Mouse (Mus musculus): ENCODE results near the gene Lyar.

Lyar gene

DNA sequence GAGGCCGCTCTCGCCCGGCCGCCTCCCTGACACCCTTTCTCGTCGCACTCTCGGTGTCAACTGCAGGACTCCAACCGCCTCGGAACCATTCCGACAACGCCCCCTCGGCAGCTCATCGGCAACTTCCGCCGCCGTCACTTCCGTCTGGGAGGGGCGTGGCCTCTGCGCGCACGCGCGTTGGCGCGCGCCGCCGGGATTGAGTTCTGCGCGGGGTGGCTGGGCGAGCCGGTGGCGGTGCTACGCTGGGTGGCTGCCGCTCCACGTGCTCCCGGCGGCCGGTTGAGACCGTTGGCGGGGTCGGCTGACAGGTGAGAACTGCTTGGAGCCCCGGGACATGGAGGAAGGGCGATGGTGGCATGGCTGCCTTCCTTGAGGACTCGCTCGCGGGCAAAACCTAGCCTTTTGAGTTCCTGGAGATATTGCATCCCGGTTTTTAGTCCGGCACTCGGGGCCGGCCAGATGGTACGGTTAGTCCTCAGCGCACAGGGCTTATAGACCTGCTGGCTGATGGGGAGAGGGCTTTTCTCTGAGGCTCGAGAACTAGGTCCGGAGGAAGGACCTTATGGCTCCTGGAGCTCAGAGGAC lies at the start of gene Lyar, which contains the start of gene Zbtb49:
Gene Lyar, plus strand, starts transcription at position 143 of the 585 bp plus-strand sequence.
Gene Zbtb49, minus strand, starts transcription at position 130 of the 585 bp plus-strand sequence.
- peak; percentile 87 for DNase-seq (ENCODE audit: low read depth, low spot score)

DNA sequence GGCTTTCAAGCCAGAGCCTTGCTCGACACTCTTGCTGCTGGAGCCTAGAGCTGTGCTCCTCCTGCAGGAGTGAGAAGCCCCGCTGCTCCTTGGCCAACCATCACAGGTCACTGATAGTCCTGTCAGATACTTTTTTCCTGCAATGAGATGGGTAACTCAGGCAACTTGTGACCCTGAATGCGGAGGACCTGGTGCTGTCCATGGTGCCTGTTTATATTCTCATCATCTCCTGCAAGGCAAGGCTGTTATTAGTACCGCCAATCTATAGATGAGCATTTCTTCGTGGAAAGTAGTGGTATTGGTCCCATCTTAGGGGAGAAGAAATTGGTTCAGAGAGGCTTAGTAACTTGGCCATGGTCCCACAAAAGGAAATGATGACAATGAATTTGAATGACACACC lies 46.5 kb upstream of the Lyar start:
- no peak for DNase-seq (ENCODE audit: low read depth, low spot score)

DNA sequence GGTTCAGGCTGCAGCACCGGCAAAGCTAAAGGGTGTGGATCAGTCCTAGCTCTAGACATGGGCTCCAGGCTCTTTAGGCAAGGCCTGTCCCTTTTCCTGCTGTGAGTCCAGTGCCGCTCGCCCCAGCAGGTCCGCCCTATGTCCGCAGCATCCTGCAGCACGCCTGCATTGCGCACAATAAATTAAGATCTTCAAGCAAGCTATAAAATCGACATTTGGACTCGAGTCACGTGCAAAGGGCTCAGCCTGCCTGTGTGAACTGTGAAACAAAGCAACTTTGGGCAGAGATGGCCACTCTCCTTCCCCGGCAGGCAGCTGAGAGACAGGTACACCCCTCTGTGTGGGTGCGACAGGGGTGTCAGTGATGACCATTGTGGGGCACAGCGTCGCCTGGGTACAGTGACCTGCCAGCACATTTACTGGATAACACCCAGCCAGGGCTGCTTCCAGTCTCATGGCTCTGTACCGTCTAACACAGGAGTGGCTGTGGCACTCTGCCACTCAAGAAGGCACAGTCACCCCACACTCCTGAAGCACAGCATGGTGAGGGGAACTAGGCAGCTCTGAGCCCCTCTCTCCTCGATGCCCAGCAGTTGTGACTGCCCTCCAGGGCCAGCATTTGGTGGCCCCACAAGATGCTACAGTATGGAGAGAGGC lies 45.9 kb upstream of the Lyar start:
- no peak for DNase-seq (ENCODE audit: low read depth, low spot score)

DNA sequence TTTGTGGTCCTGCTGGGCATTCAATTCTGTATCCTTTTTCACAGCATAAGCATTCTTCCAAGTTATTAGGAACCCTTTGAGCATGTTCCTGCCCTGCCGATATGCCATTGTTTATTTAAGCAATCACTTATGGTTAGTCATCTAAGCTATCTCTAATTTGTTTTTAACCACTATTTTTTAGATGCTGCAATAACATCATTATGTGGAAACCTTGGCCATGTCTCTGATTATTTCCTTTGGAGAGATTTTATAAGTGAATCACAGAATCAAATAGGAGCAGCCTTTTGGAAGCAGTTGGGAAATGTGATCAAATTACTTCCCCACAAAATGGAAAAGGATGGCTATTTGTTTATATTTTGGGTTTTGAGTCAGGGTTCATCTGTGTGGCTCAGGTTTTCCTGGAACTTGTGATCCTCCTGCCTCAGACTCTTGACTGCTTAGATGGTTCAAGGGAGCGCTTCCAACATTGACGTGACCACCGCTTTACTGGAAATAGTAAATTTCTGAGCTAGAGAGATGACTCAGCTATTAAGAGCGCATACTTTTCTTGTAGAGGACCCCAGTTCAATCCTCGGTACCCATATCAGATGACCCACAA lies 35.5 kb upstream of the Lyar start:
- DNase-seq (ENCODE audit: low read depth, low spot score) = no peak

DNA sequence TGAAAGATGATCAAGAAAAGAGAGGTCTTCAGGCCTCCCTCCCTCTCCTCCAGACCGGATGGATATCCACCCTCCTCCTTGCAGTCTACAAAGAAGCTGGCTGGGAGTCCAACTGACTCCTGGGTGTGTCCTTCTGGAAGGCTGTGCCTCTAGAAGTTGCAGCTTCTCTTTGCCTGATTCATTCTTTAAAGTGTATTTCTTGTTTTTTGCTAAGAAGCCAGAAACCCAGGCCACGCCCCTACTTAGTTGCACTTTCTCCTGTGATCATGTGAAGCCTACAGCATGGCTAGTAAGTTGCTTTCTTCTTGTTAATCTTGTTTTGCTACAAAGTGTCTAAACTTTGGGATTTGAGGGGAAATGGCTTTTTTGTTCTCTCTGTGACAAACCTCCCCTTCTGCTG lies 33.3 kb upstream of the Lyar start:
- DNase-seq (ENCODE audit: low read depth, low spot score) = no peak

DNA sequence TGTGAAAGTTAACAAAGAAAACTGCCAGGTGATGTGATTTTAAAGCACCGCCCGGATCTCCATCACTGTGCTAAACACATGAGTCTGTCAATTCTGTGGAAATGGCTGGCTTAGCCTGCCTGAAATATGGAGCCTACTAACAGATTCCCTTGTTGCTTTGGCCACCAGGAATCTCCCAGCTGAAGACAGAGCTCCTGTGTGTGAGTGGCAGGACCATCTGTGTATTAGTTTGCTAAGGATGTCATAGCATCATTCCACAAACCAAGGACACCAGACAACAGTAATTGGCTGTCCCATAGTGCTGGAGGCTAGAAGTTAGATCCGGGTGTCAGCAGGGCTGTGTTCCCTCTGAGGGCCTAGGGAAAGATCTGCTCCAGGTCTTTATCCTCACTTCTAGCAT lies 29.4 kb upstream of the Lyar start:
- DNase-seq (ENCODE audit: low read depth, low spot score) = no peak

DNA sequence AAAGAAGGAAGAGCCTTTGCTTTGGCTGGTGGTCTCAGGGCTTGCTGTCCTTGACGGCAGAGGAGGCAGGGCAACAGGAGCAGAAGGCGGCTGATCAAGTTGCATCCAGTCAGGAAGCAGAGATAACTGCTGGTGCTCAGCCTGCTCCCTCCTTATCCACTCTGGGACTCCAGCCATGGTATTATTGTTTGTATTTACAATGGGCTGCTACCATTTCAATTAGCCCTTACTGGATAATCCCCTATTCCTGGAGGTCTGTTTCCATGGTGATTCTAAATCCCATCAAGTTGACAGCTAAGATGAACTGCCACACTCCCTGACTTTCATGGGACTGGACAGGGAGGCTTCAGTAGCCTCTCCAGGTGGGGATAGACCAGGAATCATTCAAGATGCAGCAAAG lies 25.3 kb upstream of the Lyar start:
- no peak for DNase-seq (ENCODE audit: low read depth, low spot score)

DNA sequence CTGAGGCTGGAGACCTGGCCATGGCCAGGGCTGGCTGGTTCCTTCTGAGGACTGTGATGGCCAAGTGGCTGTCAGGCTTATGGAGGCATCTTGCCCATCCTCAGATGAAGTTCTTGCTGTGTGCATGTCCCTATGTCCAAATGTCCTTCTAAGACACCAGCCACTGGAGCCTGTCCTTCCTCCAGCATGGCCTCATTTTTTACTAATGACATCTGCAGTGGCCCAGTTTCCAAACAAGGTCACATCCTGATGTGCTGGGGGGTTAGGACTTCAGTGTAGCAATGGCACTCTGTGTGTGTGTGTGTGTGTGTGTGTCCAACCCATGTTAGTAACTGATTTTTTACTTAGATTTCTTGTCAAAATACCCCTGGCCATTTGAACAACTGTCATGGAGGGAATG lies 24.3 kb upstream of the Lyar start:
- DNase-seq (ENCODE audit: low read depth, low spot score) = no peak

DNA sequence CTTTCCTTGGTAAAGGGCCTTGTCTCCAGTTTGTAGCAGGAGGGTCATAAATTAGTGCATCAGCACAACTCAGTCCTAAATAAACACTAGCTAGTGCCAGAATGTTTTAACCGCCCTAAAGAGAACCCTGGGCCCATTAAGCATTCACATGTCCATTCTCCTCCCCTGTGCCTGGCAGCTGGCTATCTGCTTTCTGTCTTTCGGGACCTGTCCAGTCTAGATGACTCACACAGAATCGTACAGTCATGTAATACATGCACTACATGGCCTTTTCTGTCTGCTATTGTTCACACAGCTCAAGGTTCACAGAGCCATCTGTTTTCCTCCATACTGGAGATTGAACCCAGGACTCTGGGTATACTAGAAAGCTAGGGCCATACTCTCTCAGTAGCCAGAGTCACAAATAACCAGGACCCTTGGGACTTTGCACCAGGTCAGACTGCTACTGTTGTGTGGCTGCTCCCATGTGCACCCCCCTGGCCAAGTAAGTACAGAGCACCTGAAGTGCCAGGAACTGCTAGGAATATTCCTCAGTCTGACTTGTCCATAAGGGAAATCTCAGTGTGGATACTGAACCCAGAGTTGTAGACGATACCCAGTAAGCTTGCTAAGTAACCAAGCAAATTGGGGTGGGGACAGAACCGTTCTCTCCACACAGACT lies 23.3 kb upstream of the Lyar start:
- DNase-seq (ENCODE audit: low read depth, low spot score) = no peak

DNA sequence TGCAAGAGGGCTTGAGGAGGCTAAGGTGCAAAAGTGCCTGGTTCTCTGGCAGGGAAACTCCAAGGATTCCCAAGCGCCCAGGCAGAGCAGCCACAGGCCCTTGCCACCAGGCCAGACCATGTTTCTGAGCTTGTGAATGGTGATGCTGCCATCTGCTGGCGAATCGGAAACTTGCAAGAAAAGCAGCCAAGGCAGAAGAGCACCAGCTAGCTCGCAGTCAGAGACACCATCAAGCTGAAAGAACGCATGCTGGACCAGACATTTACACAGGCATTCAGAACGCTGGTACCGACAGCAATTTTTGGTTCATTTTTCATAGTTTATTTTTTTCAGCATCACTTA lies 22.8 kb upstream of the Lyar start:
- DNase-seq (ENCODE audit: low read depth, low spot score) = peak; percentile 61

DNA sequence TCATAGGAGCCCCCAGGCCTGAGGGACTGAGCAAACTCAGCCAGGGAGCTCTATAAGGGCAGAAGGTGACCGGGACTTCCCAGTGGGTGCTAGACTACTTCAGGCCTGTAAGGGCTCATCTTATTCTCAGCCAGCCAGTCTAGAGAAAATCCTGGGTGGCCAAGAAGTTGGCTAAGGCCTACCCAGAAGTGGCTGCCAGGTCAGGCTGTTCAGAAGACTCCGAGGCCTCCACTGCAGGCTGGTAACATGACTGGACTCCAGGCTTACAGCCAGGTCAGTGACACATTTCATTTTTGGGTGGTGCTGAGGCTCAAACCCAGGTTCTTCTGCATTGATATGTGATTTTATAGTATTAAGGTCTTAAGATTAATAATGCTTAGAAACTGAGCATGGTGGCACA lies 20.6 kb upstream of the Lyar start:
- no peak for DNase-seq (ENCODE audit: low read depth, low spot score)

DNA sequence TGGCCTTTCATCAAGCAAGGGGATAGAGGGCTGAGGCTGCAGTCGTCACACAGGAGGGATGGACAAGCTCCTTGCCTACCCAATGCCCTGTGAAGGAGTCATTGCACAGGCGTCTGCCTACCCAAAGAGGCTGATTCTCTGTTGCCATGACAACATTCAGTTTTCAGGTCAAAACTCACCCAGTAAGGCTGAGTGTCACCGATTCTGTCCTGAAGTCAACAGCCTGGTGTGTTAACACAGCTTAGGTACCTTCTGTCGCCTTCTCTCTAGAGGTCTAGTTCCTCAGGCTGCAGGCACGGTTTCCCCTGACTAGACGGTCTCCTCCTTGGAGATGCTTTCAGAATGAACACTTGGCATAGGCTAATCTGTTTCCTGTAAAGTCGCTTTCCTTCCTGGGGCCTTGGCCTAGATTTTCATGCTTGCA lies 15.0 kb upstream of the Lyar start:
- no peak for DNase-seq (ENCODE audit: low read depth, low spot score)

DNA sequence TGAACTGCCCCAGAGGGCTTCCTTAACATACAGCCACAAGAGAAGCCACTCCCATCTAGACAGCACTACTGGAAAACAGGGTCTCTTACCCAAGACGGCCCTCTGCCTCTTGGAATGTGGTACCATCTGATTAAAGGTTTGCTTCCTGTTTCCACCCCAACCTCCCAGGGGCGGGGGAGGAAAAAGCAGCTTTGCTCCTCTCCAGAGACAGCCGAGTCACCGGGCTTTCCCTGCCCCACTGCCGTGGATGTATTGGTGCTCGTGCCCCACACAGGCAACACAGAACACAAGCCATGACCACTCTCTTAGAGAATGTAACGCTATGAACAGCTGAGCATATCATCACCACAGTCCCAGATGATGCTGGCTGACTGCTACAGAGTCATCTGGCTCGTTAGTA lies 11.3 kb upstream of the Lyar start:
- DNase-seq (ENCODE audit: low read depth, low spot score) = no peak

DNA sequence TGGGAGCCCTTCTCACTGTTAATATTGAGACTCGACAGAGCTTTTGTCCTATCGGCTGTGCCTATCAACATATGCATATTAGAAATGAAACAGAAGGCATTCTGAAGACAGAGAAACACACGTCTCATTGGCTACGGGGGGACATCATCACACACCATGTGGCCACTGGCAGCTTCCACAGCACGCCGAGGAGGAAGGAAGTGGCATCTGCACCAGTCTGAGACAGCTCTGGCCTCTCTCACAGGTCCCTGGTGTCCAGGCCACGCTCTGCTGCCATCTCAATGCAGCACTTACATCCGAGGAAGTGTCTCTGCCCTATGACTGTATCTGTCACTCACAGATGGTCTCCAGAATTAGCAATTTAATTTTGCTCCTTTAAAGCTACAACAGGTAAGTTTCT lies 8.6 kb upstream of the Lyar start:
- DNase-seq (ENCODE audit: low read depth, low spot score) = no peak

DNA sequence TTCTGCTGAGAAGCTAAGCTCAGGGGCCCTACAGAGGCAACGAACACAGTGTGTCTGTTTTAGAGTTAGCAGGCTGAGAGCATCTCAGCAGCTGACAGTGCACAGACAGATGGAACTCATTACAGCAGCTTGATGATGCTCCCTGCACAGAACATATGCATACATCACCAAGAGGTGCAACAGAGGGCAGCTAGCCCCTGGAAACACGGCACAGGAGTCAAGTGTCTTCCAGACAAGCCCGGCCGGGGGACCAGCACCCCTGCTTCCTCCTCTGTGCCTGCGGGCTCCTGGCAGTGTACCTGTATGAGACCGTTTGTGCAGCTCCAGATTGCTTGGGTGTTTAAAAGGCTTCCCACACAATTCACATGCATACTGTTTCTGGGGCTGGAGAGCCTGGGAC lies 7.3 kb upstream of the Lyar start:
- no peak for DNase-seq (ENCODE audit: low read depth, low spot score)

DNA sequence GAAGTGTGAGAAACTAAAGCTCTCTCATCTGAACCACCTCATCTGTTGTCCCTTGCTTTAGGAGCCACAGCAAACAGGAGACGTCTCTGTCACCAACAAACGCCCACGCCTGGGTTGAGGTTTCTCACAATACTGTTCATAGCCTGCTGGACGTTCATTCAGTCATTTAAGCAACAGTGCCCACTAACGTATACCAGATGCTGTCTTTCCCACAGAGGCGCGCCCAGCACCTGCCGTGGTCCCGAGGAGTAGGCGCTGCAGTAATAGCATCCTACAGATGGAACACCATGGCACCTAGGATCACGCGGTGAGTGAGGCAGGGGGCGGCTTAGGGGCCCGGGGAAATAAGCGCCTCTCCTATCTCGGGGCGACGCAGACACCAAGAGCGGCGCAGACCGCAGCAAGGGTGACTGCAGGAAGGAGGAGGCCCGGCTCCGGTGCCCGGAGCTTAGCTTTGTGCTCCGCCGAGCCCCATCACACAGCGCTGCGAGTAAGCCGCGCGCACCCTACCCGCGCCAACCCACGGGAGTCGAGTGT lies 431 bp upstream of the Lyar start:
- DNase-seq (ENCODE audit: low read depth, low spot score) = no peak

DNA sequence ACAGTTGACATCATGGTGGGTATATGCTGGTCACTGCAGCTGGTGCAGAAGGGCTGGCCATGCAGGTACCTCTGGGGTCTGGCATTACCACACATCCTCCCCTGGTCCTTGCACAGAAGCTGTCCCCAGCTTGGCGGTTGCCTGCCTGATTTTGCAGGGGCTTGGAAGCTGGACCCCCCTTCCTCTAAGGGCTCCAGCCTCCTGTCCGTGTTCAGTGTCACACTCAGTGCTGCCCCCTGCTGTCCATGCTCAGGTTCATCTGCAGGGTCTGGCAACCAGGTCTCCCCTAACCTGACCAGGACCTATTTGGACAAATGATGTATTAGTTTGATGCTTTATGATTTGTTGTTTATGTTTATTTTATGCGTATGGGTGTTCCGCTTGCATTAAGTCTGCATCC lies 15.2 kb downstream of the Lyar start:
- DNase-seq (ENCODE audit: low read depth, low spot score) = peak; percentile 14

DNA sequence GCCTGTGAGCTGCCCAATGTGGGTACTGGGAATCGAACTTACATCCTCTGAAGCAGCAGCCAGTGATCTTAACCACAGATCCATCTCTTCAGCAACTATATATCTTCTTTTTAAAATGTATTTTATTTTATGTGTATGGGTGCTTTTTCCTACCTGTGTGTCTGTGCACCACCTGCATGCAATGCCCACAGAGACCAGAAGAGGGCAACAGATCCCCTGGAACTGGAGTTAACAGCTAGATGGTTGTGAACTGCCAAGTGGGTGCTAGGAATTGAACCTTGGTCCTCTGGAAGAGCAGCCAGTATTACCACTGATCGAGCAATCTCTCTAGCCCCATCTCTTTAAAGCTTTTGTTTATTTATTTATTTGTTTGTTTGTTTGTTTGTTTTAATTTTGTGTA lies 16.4 kb downstream of the Lyar start:
- no peak for DNase-seq (ENCODE audit: low read depth, low spot score)

DNA sequence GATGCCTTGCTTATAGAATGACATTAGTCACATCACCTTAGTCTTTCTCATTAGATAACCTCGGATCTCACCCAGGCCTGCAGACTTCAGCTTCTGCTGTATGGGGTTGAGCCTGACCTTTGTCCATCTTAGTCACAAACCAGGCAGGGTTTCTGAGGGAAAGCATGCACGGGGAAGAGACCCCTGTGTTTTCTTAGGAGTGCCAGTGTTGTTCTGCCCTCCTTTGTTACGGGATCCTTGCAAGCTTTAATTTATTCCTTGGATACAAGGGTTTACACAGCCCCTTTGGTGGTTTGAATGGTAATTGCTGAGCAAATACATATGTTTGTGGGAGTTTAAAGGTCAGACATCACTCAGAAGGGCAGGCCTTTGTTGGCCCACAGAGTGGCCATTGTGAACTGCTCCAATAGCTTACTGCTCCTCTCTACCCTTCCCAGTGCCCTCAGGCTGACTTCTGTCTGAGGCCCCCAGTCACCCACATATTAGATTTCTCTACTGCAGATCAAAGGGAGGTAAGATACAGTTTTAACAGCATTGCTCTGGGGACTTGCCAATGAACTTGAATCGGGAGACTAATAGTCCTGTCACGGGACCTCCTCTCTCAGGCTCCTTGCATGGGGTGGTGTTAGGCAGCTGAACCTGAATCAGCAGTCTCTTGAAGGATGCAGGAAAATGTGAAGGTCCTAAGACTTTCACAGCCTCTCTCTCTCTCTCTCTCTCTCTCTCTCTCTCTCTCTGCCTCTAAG lies 20.6 kb downstream of the Lyar start:
- no peak for DNase-seq (ENCODE audit: low read depth, low spot score)

DNA sequence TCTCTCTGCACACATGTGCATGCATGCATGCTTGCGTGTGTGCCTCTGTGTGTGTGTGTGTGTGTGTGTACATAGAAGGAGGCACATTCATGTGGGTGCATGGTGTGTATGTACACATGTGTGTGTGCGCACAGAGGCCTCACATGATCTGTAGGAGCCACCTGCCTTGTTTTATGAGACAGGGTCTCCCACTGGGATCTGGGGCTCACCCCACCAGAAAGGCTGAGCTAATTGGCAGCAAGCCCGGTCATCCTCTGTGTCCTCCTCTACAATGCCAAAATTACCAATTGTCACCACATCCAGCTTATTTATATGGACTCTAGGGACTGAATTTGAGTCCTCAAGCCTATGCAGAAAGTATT lies 21.2 kb downstream of the Lyar start:
- DNase-seq (ENCODE audit: low read depth, low spot score) = no peak

DNA sequence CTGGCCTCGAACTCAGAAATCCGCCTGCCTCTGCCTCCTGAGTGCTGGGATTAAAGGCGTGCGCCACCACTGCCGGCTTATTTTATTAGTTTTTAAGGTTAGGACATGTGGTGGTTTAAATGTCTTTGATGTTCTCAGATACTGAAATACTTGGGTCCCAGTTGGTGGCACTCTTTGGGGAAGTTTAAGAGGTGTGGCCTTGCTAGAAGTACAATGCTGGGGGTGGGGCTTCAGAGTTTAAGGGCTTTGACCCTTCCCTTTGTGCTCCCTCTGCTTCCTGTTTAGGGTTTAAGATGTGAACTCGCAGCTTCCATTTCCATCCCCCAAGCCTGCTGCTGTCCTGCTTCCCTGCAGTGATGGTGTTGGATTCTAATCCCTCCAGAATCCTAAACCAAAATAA lies 21.7 kb downstream of the Lyar start:
- no peak for DNase-seq (ENCODE audit: low read depth, low spot score)

DNA sequence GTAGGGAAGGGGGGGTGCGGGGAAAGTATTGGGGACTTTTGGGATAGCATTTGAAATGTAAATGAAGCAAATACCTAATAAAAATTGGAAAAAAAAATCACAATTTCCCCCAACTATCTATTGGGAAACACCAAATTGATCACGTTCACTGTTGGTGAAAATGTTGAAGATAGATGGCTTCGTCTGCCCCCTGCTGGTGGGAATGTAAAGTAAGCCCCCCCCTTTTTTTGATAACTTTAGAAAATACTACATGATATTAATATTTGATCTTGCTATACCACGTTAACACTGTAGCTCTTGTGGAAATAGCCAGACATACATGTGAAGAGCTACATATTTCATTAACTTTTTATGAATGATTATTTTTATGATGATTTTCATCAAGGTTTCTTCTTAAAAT lies 34.9 kb downstream of the Lyar start:
- DNase-seq (ENCODE audit: low read depth, low spot score) = no peak

All from skeletal muscle tissue, adult 2 months (tissue).